ENCODE assay signal across 8 mouse cellular contexts in genomic region chr2:32423481-32424331, GRCm38 (mm10). TPM values are rescaled to one million over a fixed set of nuclear protein-coding genes. Genes with fewer than 3 reads are reported as not detected.
DNase-seq lines count a peak whose midpoint lies in the region; ATAC-seq and TF ChIP-seq lines count a peak whose summit lies in the region.

No protein-coding gene starts in this region.

- peak overlapping the region; percentile 25 for H3K4me3 ChIP-seq in cortical plate, adult 2 months (ENCODE audit: insufficient read depth, low read length)
- H3K4me3 ChIP-seq in liver, embryonic 14.5 days (ENCODE audit: insufficient read depth in 1 of 2, low read depth in 2 of 2, low read length in 2 of 2) = peak overlapping the region; percentile 16 to 30

- peak; percentile 9; the same call in 1 of the 2 replicates for TF ChIP-seq EP300 in liver, embryonic 14.5 days (IDR thresholded peaks at IDR 0.05; ENCODE audit: low read depth)

- in situ Hi-C loops in Patski (cut with MboI; ENCODE audit: low pct_unique_long_range_greater_than_20kb) = no loop called here

- H3K4me2 ChIP-seq in liver, embryonic 14.5 days (ENCODE audit: low read depth) = peak overlapping the region; percentile 58

- 13% methylated on average over 14 of the region's 14 CpGs for WGBS in liver, embryonic 14.5 days (ENCODE audit: insufficient replicate concordance)

- POLR2A ChIA-PET in Patski (lab: Charles Lee) = interaction anchor here (1.3 kb wide), 1 partner anchor 27 kb away, joined by 3 read pairs; the partner anchor contains the start of gene Slc25a25

- H3K36me3 ChIP-seq in liver, embryonic 14.5 days (replicated peaks; ENCODE audit: control insufficient read depth, insufficient read depth, low read depth) = peaks cover under 1% of the 10 kb centered on the region; the same call in 1 of the 2 replicates

- H3K4me1 ChIP-seq in cortical plate, adult 2 months (ENCODE audit: control insufficient read depth, insufficient read depth, low read length) = peaks cover 8% of the 10 kb centered on the region
- H3K4me1 ChIP-seq in liver, embryonic 14.5 days (replicated peaks; ENCODE audit: control insufficient read depth in 2 of 2, insufficient read depth in 2 of 2, low read length in 1 of 2) = peaks cover 26 to 49% of the 10 kb centered on the region in 2 experiments

- H3K27me3 ChIP-seq in Patski = no peaks in the 10 kb centered on the region
- no peaks in the 10 kb centered on the region for H3K27me3 ChIP-seq in liver, embryonic 14.5 days (ENCODE audit: control insufficient read depth, insufficient read depth, low read length)

- DNase-seq in CD4-positive helper T cell, adult 2 months (ENCODE audit: low read depth, low spot score) = peak; percentile 67
- no peak for DNase-seq in Patski (ENCODE audit: low read depth, low spot score)
- peak; percentile 85 for DNase-seq in gastrocnemius, postnatal 25 days
- DNase-seq in liver, embryonic 14.5 days (ENCODE audit: low read depth in 3 of 3, low spot score in 3 of 3) = peak; percentile 67 to 69 (median 67)
- DNase-seq in naive thymus-derived CD4-positive, alpha-beta T cell, adult 2 months (ENCODE audit: low read depth) = peak; percentile 51
- DNase-seq in right cerebral cortex, postnatal 25 days = no peak

- no peak for TF ChIP-seq CTCF in Patski (IDR thresholded peaks at IDR 0.05)
- TF ChIP-seq CTCF in cortical plate, adult 2 months (IDR thresholded peaks at IDR 0.05; ENCODE audit: extremely low read depth, insufficient read depth, low read length) = no peak
- TF ChIP-seq CTCF in liver, embryonic 14.5 days (IDR thresholded peaks at IDR 0.05; ENCODE audit: low read depth) = no peak

- CTCF ChIA-PET in Patski (lab: Charles Lee) = no interaction called here

- TF ChIP-seq POLR2A in cortical plate, adult 2 months (IDR thresholded peaks at IDR 0.05; ENCODE audit: extremely low read depth, insufficient read depth, low read length) = peak; percentile 30; the same call in 1 of the 2 replicates

- no peaks in the 10 kb centered on the region for H3K9me3 ChIP-seq in liver, embryonic 14.5 days (ENCODE audit: control insufficient read depth, low read length)

- 0 out of 2 replicates have a peak overlapping the region, but pooled peaks have one; percentile 2 for H3K9ac ChIP-seq in liver, embryonic 14.5 days (replicated peaks)

- peak; percentile 79 for ATAC-seq in Patski
- ATAC-seq in inflammation-experienced regulatory T-cells, adult 6 months = peak; percentile 79
- peak; percentile 79 for ATAC-seq in liver, embryonic 14.5 days (ENCODE audit: insufficient read depth)

- H3K27ac ChIP-seq in cortical plate, adult 2 months (ENCODE audit: insufficient read depth, low read length) = 0 out of 2 replicates have a peak overlapping the region, but pooled peaks have one; percentile 5
- no peak overlapping the region for H3K27ac ChIP-seq in liver, embryonic 14.5 days

RNA-seq across cellular contexts. Expression of gene Naif1, which starts 26.6 kb away (rescaled TPM):
- polyA plus RNA-seq in Patski (2021) = 5.9 TPM
- polyA plus RNA-seq in cortical plate, adult 2 months (2012; rRNA removed) = 3.2 and 3.4 TPM in 2 replicates
- total RNA-seq in gastrocnemius, postnatal 25 days (2021) = 1 to 10 TPM; 1.6 to 2.0 TPM
- 1 to 10 TPM; 4.6 to 6.0 (median 4.8) TPM for polyA plus RNA-seq in inflammation-experienced regulatory T-cells, adult 6 months (2017; shearing (Covaris generic))
- polyA plus RNA-seq in liver, embryonic 14.5 days (2012; rRNA removed) = 1.3 and 1.4 TPM in 2 replicates
- 1.6 and 2.0 TPM in 2 replicates for polyA plus RNA-seq in liver, embryonic 14.5 days (2014; fragmentation: Nextera tagmentation; extraction: Ambion mirVana)

RNA-seq across cellular contexts. Expression of gene Slc25a25, which starts 27.5 kb away (rescaled TPM):
- 18.5 TPM for polyA plus RNA-seq in Patski (2021)
- 44.7 and 49.1 TPM in 2 replicates for polyA plus RNA-seq in cortical plate, adult 2 months (2012; rRNA removed)
- 10 to 100 TPM; 19.2 to 68.3 TPM for total RNA-seq in gastrocnemius, postnatal 25 days (2021)
- 1 to 10 TPM; 2.2 to 4.4 (median 4.3) TPM for polyA plus RNA-seq in inflammation-experienced regulatory T-cells, adult 6 months (2017; shearing (Covaris generic))
- polyA plus RNA-seq in liver, embryonic 14.5 days (2012; rRNA removed) = 5.4 and 6.0 TPM in 2 replicates
- 5.5 and 7.0 TPM in 2 replicates for polyA plus RNA-seq in liver, embryonic 14.5 days (2014; fragmentation: Nextera tagmentation; extraction: Ambion mirVana)

RNA-seq across cellular contexts. Expression of gene Ptges2, which starts 28.0 kb away (rescaled TPM):
- polyA plus RNA-seq in Patski (2021) = 53.1 TPM
- polyA plus RNA-seq in cortical plate, adult 2 months (2012; rRNA removed) = 57.9 and 63.4 TPM in 2 replicates
- total RNA-seq in gastrocnemius, postnatal 25 days (2021) = 10 to 100 TPM; 42.2 to 49.3 TPM
- under 1 TPM; 0.32 to 0.63 (median 0.44) TPM for polyA plus RNA-seq in inflammation-experienced regulatory T-cells, adult 6 months (2017; shearing (Covaris generic))
- polyA plus RNA-seq in liver, embryonic 14.5 days (2012; rRNA removed) = 7.9 and 11.6 TPM in 2 replicates
- 11.4 and 14.0 TPM in 2 replicates for polyA plus RNA-seq in liver, embryonic 14.5 days (2014; fragmentation: Nextera tagmentation; extraction: Ambion mirVana)

RNA-seq across cellular contexts. Expression of gene Lcn2, which starts 35.7 kb away (rescaled TPM):
- 98.7 TPM for polyA plus RNA-seq in Patski (2021)
- polyA plus RNA-seq in cortical plate, adult 2 months (2012; rRNA removed) = 0.25 and 0.58 TPM in 2 replicates
- 1 to 10 TPM; 1.4 to 2.1 TPM for total RNA-seq in gastrocnemius, postnatal 25 days (2021)
- under 1 TPM in 1 of 3 experiments, not detected in 2; 0.93 TPM for polyA plus RNA-seq in inflammation-experienced regulatory T-cells, adult 6 months (2017; shearing (Covaris generic))
- 29.8 and 30.2 TPM in 2 replicates for polyA plus RNA-seq in liver, embryonic 14.5 days (2012; rRNA removed)
- polyA plus RNA-seq in liver, embryonic 14.5 days (2014; fragmentation: Nextera tagmentation; extraction: Ambion mirVana) = 41.1 and 65.1 TPM in 2 replicates

RNA-seq across cellular contexts. Expression of gene 1110008P14Rik, which starts 42.0 kb away (rescaled TPM):
- 89.4 TPM for polyA plus RNA-seq in Patski (2021)
- polyA plus RNA-seq in cortical plate, adult 2 months (2012; rRNA removed) = 931 and 1,007 TPM in 2 replicates
- total RNA-seq in gastrocnemius, postnatal 25 days (2021) = 10 to 100 TPM; 35.2 to 39.7 TPM
- 10 to 100 TPM; 43.1 to 73.3 (median 57.4) TPM for polyA plus RNA-seq in inflammation-experienced regulatory T-cells, adult 6 months (2017; shearing (Covaris generic))
- polyA plus RNA-seq in liver, embryonic 14.5 days (2012; rRNA removed) = 32.6 and 39.6 TPM in 2 replicates
- 38.7 and 40.8 TPM in 2 replicates for polyA plus RNA-seq in liver, embryonic 14.5 days (2014; fragmentation: Nextera tagmentation; extraction: Ambion mirVana)

Comparison
In these comparisons a context has a peak if more than half of its experiments do, and no peak if none do; other contexts are left out.
1. DNase-seq: peak in CD4-positive helper T cell, adult 2 months (single experiment), gastrocnemius, postnatal 25 days (single experiment), liver, embryonic 14.5 days (3 of 3) and naive thymus-derived CD4-positive, alpha-beta T cell, adult 2 months (single experiment); none in Patski (single experiment) and right cerebral cortex, postnatal 25 days (single experiment).
2. RNA of gene Ptges2, which starts 28.0 kb away (polyA plus RNA-seq): 57.9 to 63.4 TPM in cortical plate, adult 2 months, 53.1 TPM in Patski (single experiment) and 7.9 to 14.0 TPM in liver, embryonic 14.5 days; 0.32 to 0.63 TPM in inflammation-experienced regulatory T-cells, adult 6 months; every median in the first group is over 4 times any median in the second.
3. Peak in every context shown above with its lines, with median percentiles within 50 percentile points of each other: ATAC-seq.